Mouse (Mus musculus) lung, postnatal 0 days (tissue): Measurements from ENCODE around the gene Hsd17b11.

Experiments used
- CTCF ChIP-seq: IDR thresholded peaks from 2 replicates; pipeline ENCODE4 v1.5.1; 2016; ENCODE audit warnings: antibody characterized with exemption, mild to moderate bottlenecking
- EP300 ChIP-seq: IDR thresholded peaks from 2 replicates; pipeline ENCODE4 v1.6.1; 2016; ENCODE audit warnings: antibody characterized with exemption, mild to moderate bottlenecking, control low read depth

- TF ChIP-seq CTCF: no peak
- no peak for TF ChIP-seq EP300
These were observed 25.7 kb upstream of the Hsd17b11 start for GRCm38 (mm10) chr5:104047200-104048105.
